Mouse (Mus musculus) midbrain, embryonic 15.5 days (tissue): ENCODE results near the gene Irak1bp1. TPM values are rescaled to one million over a fixed set of nuclear protein-coding genes. Genes with fewer than 3 reads are reported as not detected.
A peak's percentile ranks its signal among the peaks of the same experiment; 100 is the strongest.

ENCODE experiments used
- ATAC-seq: fragments of 200-750 bp; cut with Nextera tagmentation; replicated peaks from 2 replicates; pipeline ENCODE4 v1.8.0; 2017; ENCODE audit warnings: moderate TSS enrichment
- H3K27ac ChIP-seq: fragments of 300-500 bp; sonication (generic); 2 replicates; pipeline ENCODE4 v1.5.1; 2015; ENCODE audit warnings: mild to moderate bottlenecking, inconsistent platforms
- H3K27me3 ChIP-seq: fragments of 300-500 bp; sonication (generic); replicated peaks from 2 replicates; pipeline ENCODE4 v1.6.1; 2015; ENCODE audit warnings: inconsistent platforms
- H3K36me3 ChIP-seq: fragments of 300-500 bp; sonication (generic); replicated peaks from 2 replicates; pipeline ENCODE4 v1.6.1; 2015; ENCODE audit warnings: inconsistent platforms
- H3K4me1 ChIP-seq: fragments of 300-500 bp; sonication (generic); 2 replicates; pipeline ENCODE4 v1.6.1; 2015; ENCODE audit warnings: inconsistent platforms
- H3K4me2 ChIP-seq: fragments of 300-500 bp; sonication (generic); 2 replicates; pipeline ENCODE4 v1.6.1; 2015; ENCODE audit warnings: inconsistent platforms, mild to moderate bottlenecking, moderate library complexity
- H3K4me3 ChIP-seq: fragments of 300-500 bp; sonication (generic); 2 replicates; pipeline ENCODE4 v1.5.1; 2015; ENCODE audit warnings: mild to moderate bottlenecking, inconsistent platforms
- H3K9ac ChIP-seq: fragments of 300-500 bp; sonication (generic); 2 replicates; pipeline ENCODE4 v1.6.1; 2015; ENCODE audit warnings: mild to moderate bottlenecking, inconsistent platforms
- H3K9me3 ChIP-seq: fragments of 300-500 bp; sonication (generic); 2 replicates; pipeline ENCODE4 v1.6.1; 2016; ENCODE audit warnings: inconsistent platforms
- WGBS: fragments of 180-500 bp; shearing (Covaris S2); methylation state at CpG from one replicate; pipeline ENCODE4 v1.1.7; 2015; ENCODE audit warnings: mixed read lengths; 5-methylcytosine and 5-hydroxymethylcytosine counted together
- polyA plus RNA-seq: library from polyadenylated mRNA; unstranded; fragments of >200 nt; fragmentation: Nextera tagmentation; extraction: Ambion mirVana; gene quantifications from 2 replicates; pipeline ENCODE4 v1.2.1, GENCODE M21; 2015

The Irak1bp1 gene
- polyA plus RNA-seq, 1 experiment from 2014 or later: 35.2 TPM

DNA sequence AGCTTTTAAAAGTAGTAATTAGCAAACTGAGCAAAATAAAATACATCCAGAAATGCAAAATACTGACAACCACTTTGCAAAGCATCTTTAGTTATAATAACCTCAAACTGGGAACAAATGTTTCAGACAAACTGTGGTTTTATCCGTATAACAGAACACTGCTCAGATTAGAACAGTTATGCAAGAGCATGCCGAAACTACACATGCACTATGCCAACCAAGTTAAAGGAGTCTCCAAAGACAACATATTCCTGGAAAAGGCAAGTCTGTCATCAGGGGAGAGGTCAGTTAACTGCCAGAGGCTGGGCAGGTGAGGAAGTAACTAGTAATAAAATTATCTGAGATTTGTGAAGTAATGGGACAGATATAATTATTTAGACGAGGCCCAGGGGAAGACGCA is 13.3 kb downstream of the Irak1bp1 start:
- 91% methylated on average over 4 of the region's 4 CpGs for WGBS
- no peak for ATAC-seq
- H3K36me3 ChIP-seq: peaks cover 21% of the 10 kb centered on the region
- no peak overlapping the region for H3K9ac ChIP-seq
- H3K27me3 ChIP-seq: no peaks in the 10 kb centered on the region
- H3K4me2 ChIP-seq: no peak overlapping the region
- H3K4me1 ChIP-seq: no peaks in the 10 kb centered on the region
- H3K4me3 ChIP-seq: no peak overlapping the region
- H3K9me3 ChIP-seq: no peaks in the 10 kb centered on the region
- H3K27ac ChIP-seq: no peak overlapping the region

DNA sequence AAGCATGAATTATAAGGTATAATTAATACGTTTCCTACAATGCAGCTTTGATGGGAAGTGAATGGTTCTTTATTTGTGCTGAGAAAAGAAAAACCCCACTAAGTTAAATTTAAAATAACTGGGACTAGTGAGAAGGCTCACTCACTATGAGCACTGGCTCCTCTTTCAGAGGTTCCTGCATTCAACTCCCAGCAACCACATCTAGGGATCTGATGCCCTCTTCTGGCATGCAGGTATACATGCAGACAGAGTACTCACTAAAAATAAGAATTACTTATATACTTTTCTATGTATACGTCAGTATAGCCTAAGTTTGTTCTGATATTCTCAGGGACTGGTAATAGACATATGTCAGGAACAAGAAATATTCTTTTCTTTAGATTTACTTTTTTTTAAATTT is 24.7 kb downstream of the Irak1bp1 start:
- ATAC-seq: peak; percentile 53; the same call in 1 of the 2 replicates
- 60% methylated on average over 2 of the region's 2 CpGs for WGBS
- H3K4me2 ChIP-seq: no peak overlapping the region

DNA sequence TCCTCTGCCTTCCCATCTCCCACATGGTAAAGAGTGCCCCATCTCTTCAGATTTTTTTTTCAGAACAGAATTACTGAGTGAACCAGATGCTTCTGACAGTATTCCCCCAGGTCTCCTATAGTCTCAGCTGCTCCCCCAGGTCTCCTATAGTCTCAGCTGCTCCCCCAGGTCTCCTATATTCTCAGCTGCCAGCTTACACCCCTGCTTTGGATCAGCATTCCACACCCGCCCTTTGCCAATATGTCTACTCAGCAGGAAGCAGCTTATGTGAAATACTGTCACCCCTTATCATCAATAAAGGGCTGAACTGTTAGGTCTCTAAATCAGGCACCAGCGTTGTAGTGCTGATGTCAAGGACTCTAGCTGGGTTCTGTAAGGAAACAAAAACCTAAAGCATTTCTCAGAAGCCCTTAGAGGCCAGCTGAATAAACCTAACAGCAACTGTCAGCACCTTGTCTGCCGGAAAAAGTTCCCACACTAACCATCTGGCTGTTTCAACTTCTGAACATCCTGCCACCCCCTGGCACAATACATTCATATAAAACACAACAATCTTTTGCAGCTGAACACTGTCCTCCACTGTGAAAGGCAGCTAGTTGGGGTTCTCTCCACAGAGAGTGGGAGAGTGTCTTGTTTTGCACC is 25.8 kb downstream of the Irak1bp1 start:
- ATAC-seq: no peak

More for the DNA sequence above, 24.7 kb downstream of the Irak1bp1 start:
- no peak overlapping the region for H3K4me3 ChIP-seq
- H3K36me3 ChIP-seq: no peaks in the 10 kb centered on the region
- no peaks in the 10 kb centered on the region for H3K9me3 ChIP-seq
- H3K27ac ChIP-seq: no peak overlapping the region
- no peaks in the 10 kb centered on the region for H3K4me1 ChIP-seq
- no peaks in the 10 kb centered on the region for H3K27me3 ChIP-seq
- no peak overlapping the region for H3K9ac ChIP-seq

DNA sequence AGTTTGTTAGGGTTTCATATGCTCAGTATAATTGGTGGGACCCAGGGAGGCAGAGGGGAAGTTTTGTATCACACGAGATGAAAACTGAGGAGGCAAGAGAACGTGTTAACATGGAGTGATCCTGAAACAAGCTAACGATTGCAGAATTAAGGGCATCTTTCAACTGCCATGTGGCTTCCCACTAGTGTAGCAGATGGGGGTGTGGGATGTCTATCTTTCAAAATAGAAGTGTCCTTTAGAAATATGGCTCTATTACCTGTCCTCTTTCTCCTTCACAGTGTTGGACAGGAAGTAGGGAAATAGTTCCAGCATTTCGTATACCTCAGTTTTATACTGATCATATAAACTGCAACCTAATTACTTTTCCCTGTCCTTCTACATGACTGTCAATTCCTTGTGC is 26.9 kb downstream of the Irak1bp1 start:
- H3K4me2 ChIP-seq: no peak overlapping the region
- no peaks in the 10 kb centered on the region for H3K27me3 ChIP-seq
- no peak overlapping the region for H3K9ac ChIP-seq
- H3K36me3 ChIP-seq: no peaks in the 10 kb centered on the region
- no peak for ATAC-seq
- H3K4me3 ChIP-seq: no peak overlapping the region
- H3K27ac ChIP-seq: no peak overlapping the region
- WGBS: 81% methylated on average over 4 of the region's 4 CpGs
- H3K9me3 ChIP-seq: no peaks in the 10 kb centered on the region
- no peaks in the 10 kb centered on the region for H3K4me1 ChIP-seq

More for the DNA sequence above, 25.8 kb downstream of the Irak1bp1 start:
- no peaks in the 10 kb centered on the region for H3K4me1 ChIP-seq
- WGBS: 43% methylated on average over 3 of the region's 3 CpGs
- no peak overlapping the region for H3K27ac ChIP-seq
- no peak overlapping the region for H3K4me2 ChIP-seq
- no peaks in the 10 kb centered on the region for H3K27me3 ChIP-seq
- H3K9ac ChIP-seq: no peak overlapping the region
- H3K9me3 ChIP-seq: no peaks in the 10 kb centered on the region
- no peaks in the 10 kb centered on the region for H3K36me3 ChIP-seq
- H3K4me3 ChIP-seq: no peak overlapping the region

DNA sequence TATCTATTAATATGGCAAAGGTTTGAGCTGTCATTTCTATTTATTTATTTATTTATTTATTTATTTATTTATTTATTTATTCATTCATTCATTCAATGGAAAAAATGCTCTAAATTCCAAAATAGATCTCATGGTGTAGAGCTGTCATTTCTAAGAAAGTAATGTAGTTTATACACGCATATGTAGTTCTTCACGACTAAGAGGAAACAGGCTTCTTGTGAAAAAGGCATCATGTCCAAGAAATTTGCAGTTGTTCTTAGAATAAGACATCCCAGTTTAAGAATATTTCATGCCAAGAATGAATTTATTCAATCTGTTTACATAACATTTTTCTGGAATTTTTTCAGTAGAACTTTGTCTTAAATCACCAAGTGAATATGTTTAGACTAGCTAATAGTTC is 31.5 kb downstream of the Irak1bp1 start:
- Histone ChIP-seq H3K9ac (no peak overlapping the region), H3K4me3 (no peak overlapping the region), H3K36me3 (no peaks in the 10 kb centered on the region), H3K27me3 (no peaks in the 10 kb centered on the region), H3K4me2 (no peak overlapping the region), H3K27ac (no peak overlapping the region), H3K4me1 (no peaks in the 10 kb centered on the region), H3K9me3 (no peaks in the 10 kb centered on the region)
- WGBS: over 99% methylated on average over 2 of the region's 2 CpGs
- ATAC-seq: no peak

DNA sequence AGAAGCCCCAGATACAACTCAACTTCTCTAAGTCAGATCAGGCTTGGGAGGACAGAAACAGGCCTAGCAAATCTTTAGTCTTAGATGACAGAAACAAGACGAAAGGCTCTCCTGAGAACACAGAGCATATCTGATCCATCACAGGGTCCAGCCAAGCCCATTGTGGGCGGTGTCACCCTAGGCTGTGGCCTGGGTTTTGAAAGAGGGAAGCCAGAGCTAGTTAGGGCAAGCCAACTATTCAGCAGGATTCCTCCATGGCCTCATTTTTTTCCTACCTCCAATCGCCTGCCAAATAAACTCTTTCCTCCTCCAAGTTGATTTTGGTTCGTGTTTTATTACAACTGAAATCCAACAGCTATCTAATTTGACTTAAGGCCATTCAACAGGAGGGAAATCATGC is 32.0 kb downstream of the Irak1bp1 start:
- Histone ChIP-seq H3K4me1 (no peaks in the 10 kb centered on the region), H3K4me2 (no peak overlapping the region), H3K9ac (no peak overlapping the region), H3K36me3 (no peaks in the 10 kb centered on the region), H3K27me3 (no peaks in the 10 kb centered on the region), H3K4me3 (no peak overlapping the region), H3K9me3 (no peaks in the 10 kb centered on the region), H3K27ac (no peak overlapping the region)
- WGBS: 88% methylated on average over 4 of the region's 4 CpGs
- no peak for ATAC-seq

DNA sequence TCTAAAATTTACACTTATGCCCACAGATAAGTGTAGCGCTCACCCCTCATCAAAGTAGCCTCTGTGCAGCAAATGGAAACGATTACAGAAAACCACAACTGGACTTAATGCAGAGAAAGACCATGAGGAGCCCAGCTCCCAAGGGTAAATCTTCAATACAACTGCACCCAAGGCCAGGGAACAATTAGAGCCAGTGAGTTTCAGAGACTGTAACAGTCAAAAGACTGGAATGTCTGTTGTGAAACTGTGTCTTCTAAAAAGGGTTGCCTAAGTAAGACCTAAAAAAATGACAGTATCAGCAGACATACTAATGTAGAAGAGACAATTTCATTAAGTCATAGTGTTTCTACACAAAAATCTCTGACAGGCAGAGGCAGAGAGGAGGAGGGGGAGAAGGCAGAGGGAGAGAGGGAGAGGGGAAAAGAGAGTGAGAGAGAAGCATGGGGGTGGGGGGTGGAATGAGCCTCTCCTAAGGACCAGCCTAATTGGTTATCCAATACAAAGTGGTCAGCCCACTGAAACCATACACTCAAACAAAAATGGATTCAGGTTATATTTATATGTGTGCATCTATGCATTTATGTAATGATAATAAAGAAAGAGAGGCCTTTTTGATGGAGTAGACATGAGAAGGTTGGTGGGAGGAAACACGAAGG is 32.6 kb downstream of the Irak1bp1 start:
- no peak overlapping the region for H3K27ac ChIP-seq
- H3K9me3 ChIP-seq: no peaks in the 10 kb centered on the region
- ATAC-seq: no peak
- no peaks in the 10 kb centered on the region for H3K27me3 ChIP-seq
- no peaks in the 10 kb centered on the region for H3K36me3 ChIP-seq
- H3K4me1 ChIP-seq: no peaks in the 10 kb centered on the region
- no peak overlapping the region for H3K4me2 ChIP-seq
- H3K9ac ChIP-seq: no peak overlapping the region
- no peak overlapping the region for H3K4me3 ChIP-seq
- 85% methylated on average over 3 of the region's 3 CpGs for WGBS

DNA sequence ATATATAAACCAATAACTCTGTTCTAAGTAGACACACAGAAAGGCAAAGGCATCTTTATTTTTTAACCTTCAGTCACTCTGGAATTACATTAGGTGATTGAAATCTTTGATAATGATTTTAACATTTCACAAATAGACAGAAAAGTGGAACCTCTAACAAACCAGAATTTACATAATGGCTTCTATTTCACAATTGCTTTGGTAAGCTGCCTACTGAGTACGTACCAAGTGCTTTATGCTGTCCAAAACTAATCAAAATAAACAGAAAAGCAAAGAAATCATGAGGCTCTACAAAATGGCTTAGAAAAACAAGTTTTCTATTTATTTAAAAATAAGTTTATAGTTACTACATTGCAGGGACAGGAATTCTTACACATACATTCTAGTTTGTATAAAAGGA is 36.8 kb downstream of the Irak1bp1 start:
- Histone ChIP-seq H3K4me1 (no peaks in the 10 kb centered on the region), H3K9ac (no peak overlapping the region), H3K4me3 (no peak overlapping the region), H3K27me3 (no peaks in the 10 kb centered on the region), H3K36me3 (peaks cover 6% of the 10 kb centered on the region), H3K27ac (no peak overlapping the region), H3K9me3 (no peaks in the 10 kb centered on the region), H3K4me2 (no peak overlapping the region)
- no peak for ATAC-seq
- WGBS: 87% methylated on average over 1 of the region's 1 CpGs

DNA sequence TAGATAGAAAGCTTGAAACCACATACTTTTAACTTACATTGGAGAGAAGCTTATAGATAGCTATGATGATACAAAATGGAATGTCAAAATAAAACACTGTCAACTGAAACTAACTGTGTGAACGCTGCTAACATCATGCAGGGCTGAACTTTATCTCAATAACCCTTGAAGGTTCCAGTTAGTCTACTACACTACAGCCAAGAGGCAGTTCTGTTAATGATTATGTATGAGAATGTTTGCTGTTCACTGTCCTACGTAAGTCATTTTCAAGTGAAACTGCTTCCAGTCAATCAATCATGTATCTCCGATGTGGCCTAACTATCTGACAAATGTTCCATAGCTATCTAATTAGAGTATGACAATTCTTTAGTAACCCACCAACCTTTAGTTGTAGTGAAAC is 38.4 kb downstream of the Irak1bp1 start:
- H3K4me2 ChIP-seq: no peak overlapping the region
- H3K27ac ChIP-seq: no peak overlapping the region
- peaks cover 12% of the 10 kb centered on the region for H3K36me3 ChIP-seq
- H3K4me1 ChIP-seq: no peaks in the 10 kb centered on the region
- no peak overlapping the region for H3K4me3 ChIP-seq
- H3K27me3 ChIP-seq: no peaks in the 10 kb centered on the region
- 84% methylated on average over 3 of the region's 3 CpGs for WGBS
- no peak for ATAC-seq
- H3K9me3 ChIP-seq: no peaks in the 10 kb centered on the region
- no peak overlapping the region for H3K9ac ChIP-seq

DNA sequence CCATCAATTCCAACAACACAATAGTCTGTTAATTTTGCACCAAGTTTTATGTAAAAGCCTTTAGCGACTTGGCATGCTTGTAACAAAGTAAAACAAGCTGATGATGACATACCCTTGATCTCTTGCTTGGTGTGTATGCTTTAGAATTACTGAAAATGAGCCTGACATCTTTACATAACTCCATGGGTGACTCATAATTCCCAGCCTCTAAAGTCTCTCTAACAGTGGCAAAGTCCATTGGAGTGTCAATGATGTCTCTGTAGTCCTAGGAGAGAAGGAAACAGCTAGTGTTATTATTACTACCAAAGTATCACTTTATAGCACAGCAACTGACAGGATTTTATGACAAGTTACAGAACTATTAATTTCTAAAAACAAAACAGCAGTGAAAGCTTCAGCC is 47.7 kb downstream of the Irak1bp1 start:
- Histone ChIP-seq H3K36me3 (peaks cover 42% of the 10 kb centered on the region), H3K4me1 (no peaks in the 10 kb centered on the region), H3K4me2 (no peak overlapping the region), H3K4me3 (no peak overlapping the region), H3K27me3 (no peaks in the 10 kb centered on the region), H3K27ac (no peak overlapping the region), H3K9me3 (no peaks in the 10 kb centered on the region), H3K9ac (no peak overlapping the region)
- no peak for ATAC-seq
- WGBS: 94% methylated on average over 1 of the region's 1 CpGs

DNA sequence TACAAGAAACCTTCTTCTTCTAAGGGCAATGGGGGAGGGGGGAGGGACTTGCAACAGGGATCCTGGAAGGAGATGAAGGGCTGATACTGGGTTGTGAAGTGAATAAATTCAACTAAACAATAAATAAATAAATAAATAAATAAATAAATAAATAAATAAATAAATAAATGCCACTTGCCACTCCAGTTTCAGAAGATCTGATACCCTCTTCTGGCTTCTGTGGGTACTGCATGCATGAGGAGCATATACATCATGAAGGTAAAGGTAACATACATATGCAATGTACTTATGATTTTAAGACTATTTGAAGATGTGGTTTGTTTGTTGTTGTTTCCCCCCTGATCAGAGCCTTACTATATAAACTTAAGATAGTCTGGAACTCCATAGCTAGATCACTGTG is 54.8 kb downstream of the Irak1bp1 start:
- Histone ChIP-seq H3K36me3 (peaks cover 41% of the 10 kb centered on the region), H3K4me1 (no peaks in the 10 kb centered on the region), H3K27ac (no peak overlapping the region), H3K4me3 (no peak overlapping the region), H3K27me3 (no peaks in the 10 kb centered on the region), H3K9ac (no peak overlapping the region), H3K9me3 (no peaks in the 10 kb centered on the region), H3K4me2 (no peak overlapping the region)
- no peak for ATAC-seq

DNA sequence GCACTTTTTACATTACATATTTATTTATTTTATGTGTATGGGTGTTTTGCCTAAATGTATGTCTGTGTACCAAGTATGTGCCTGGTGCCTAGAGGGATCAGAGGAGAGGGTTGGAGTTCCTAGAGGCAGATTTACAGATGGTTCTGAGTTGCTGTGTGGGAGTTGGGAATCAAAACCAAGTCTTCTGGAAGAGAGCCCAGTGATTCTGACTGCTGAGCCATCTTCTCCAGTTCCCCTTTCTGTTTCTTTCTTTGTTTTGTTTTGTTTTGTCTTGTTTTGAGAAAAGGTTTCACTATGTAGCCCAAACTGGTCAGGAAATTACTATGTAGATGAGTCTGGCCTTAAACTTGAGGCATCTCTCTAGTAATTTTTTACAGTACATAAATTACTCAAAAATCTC is 59.3 kb downstream of the Irak1bp1 start:
- H3K9ac ChIP-seq: no peak overlapping the region
- no peak overlapping the region for H3K27ac ChIP-seq
- ATAC-seq: no peak
- peaks cover 31% of the 10 kb centered on the region for H3K36me3 ChIP-seq
- H3K27me3 ChIP-seq: no peaks in the 10 kb centered on the region
- H3K4me3 ChIP-seq: no peak overlapping the region
- H3K9me3 ChIP-seq: no peaks in the 10 kb centered on the region
- H3K4me1 ChIP-seq: no peaks in the 10 kb centered on the region
- H3K4me2 ChIP-seq: no peak overlapping the region
